Mouse (Mus musculus): Measurements from ENCODE around the gene Itgal. TPM values are rescaled to one million over a fixed set of nuclear protein-coding genes. Genes with fewer than 3 reads are reported as not detected.
A peak's percentile ranks its signal among the peaks of the same experiment; 100 is the strongest.

The Itgal gene
- polyA plus RNA-seq, 2 experiments: 4.0 to 6.4 TPM

DNA sequence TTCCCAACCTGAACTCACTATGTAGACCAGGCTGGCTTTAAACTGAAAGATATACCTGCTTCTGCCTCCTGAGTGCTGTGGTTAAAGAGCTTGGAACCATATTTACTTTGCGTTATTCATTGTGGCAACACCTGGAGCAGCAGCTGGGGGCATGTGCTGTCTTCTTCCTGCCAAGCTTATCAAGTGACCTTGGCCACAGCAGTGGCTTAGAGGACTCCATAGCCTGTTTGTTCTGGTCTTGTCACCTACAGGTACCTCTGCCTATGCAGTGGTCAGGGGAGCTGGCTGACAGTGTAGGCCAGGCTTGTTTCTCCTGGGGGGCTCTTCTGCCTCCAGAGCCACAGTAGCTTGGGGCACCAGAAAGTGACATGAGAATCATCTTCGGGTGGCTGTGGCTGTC, 12.4 kb downstream of the Itgal start:
- no peak overlapping the region for H3K27ac ChIP-seq
- TF ChIP-seq CTCF (IDR thresholded peaks at IDR 0.05; ENCODE audit: low read depth) (no peak), EP300 (IDR thresholded peaks at IDR 0.05; ENCODE audit: low read depth) (no peak)
- H3K27me3 ChIP-seq (ENCODE audit: control insufficient read depth, insufficient read depth, low read length): no peaks in the 10 kb centered on the region
- H3K9me3 ChIP-seq (ENCODE audit: control insufficient read depth, low read length): no peaks in the 10 kb centered on the region
- no peak overlapping the region for H3K9ac ChIP-seq (replicated peaks)
- no peak for ATAC-seq (ENCODE audit: insufficient read depth)
- no peaks in the 10 kb centered on the region for H3K36me3 ChIP-seq (replicated peaks; ENCODE audit: control insufficient read depth, insufficient read depth, low read depth)
- H3K4me3 ChIP-seq (ENCODE audit: insufficient read depth in 1 of 2, low read depth in 2 of 2, low read length in 2 of 2): no peak overlapping the region
- WGBS (ENCODE audit: insufficient replicate concordance): 69% methylated on average over 2 of the region's 2 CpGs
- H3K4me2 ChIP-seq (ENCODE audit: low read depth): no peak overlapping the region
- DNase-seq (ENCODE audit: low read depth in 3 of 3, low spot score in 3 of 3): no peak
- H3K4me1 ChIP-seq (replicated peaks; ENCODE audit: control insufficient read depth in 2 of 2, insufficient read depth in 2 of 2, low read length in 1 of 2): no peaks in the 10 kb centered on the region

DNA sequence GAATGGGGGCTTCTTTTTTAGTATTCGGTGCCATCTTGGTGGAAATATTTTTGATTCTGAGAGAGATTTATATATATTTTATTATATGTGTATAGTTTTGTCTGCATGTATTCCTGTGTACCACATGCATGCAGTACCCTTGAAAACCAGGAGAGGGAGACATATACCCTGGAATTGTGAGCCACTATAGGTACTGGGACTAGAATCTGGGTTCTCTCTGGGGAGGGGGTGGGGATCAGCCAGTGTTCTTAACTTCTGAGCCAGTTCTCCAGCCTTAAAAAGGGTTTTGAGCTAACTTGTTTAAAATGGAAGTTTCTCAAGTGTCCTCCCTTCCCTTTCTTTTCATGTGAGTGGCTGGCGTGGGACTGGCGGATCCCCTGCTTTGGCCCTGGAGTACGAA, 12.8 kb downstream of the Itgal start:
- DNase-seq (ENCODE audit: low read depth in 3 of 3, low spot score in 3 of 3): peak in 2 of 3 experiments; percentile 25 to 37
- no peak for ATAC-seq (ENCODE audit: insufficient read depth)

DNA sequence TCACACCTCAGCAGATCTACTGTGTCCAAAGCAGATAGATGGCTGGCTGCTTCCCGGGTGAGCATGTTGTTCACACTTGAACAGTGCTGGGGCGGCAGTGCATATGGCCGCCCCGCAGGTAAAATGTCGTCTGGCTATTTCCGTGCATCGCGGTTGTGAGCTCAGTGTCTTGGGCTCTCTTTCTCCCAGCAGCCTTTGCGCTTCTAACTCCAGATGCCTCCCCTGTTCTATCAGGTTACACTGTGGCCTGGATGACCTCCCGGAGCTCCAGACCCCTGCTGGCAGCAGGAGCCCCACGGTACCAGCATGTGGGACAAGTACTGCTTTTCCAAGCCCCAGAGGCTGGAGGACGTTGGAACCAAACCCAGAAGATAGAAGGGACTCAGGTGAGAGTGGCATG, 13.9 kb downstream of the Itgal start:
- no peaks in the 10 kb centered on the region for H3K36me3 ChIP-seq (replicated peaks; ENCODE audit: control insufficient read depth, insufficient read depth, low read depth)
- H3K27ac ChIP-seq: no peak overlapping the region
- no peaks in the 10 kb centered on the region for H3K27me3 ChIP-seq (ENCODE audit: control insufficient read depth, insufficient read depth, low read length)
- H3K4me3 ChIP-seq (ENCODE audit: insufficient read depth in 1 of 2, low read depth in 2 of 2, low read length in 2 of 2): no peak overlapping the region
- H3K9ac ChIP-seq (replicated peaks): no peak overlapping the region
- WGBS (ENCODE audit: insufficient replicate concordance): 73% methylated on average over 12 of the region's 12 CpGs
- no peak for TF ChIP-seq EP300 (IDR thresholded peaks at IDR 0.05; ENCODE audit: low read depth)
- TF ChIP-seq CTCF (IDR thresholded peaks at IDR 0.05; ENCODE audit: low read depth): no peak
- no peak overlapping the region for H3K4me2 ChIP-seq (ENCODE audit: low read depth)
- DNase-seq (ENCODE audit: low read depth in 3 of 3, low spot score in 3 of 3): no peak
- H3K9me3 ChIP-seq (ENCODE audit: control insufficient read depth, low read length): no peaks in the 10 kb centered on the region
- no peak for ATAC-seq (ENCODE audit: insufficient read depth)
- no peaks in the 10 kb centered on the region for H3K4me1 ChIP-seq (replicated peaks; ENCODE audit: control insufficient read depth in 2 of 2, insufficient read depth in 2 of 2, low read length in 1 of 2)

More for the DNA sequence above, 12.8 kb downstream of the Itgal start:
- peak; percentile 79 for TF ChIP-seq CTCF (IDR thresholded peaks at IDR 0.05; ENCODE audit: low read depth)
- no peak for TF ChIP-seq EP300 (IDR thresholded peaks at IDR 0.05; ENCODE audit: low read depth)
- H3K9ac ChIP-seq (replicated peaks): no peak overlapping the region
- H3K4me2 ChIP-seq (ENCODE audit: low read depth): no peak overlapping the region
- H3K9me3 ChIP-seq (ENCODE audit: control insufficient read depth, low read length): no peaks in the 10 kb centered on the region
- no peak overlapping the region for H3K4me3 ChIP-seq (ENCODE audit: insufficient read depth in 1 of 2, low read depth in 2 of 2, low read length in 2 of 2)
- H3K27ac ChIP-seq: no peak overlapping the region
- H3K27me3 ChIP-seq (ENCODE audit: control insufficient read depth, insufficient read depth, low read length): no peaks in the 10 kb centered on the region
- no peaks in the 10 kb centered on the region for H3K4me1 ChIP-seq (replicated peaks; ENCODE audit: control insufficient read depth in 2 of 2, insufficient read depth in 2 of 2, low read length in 1 of 2)
- H3K36me3 ChIP-seq (replicated peaks; ENCODE audit: control insufficient read depth, insufficient read depth, low read depth): no peaks in the 10 kb centered on the region
- WGBS (ENCODE audit: insufficient replicate concordance): 72% methylated on average over 4 of the region's 4 CpGs

DNA sequence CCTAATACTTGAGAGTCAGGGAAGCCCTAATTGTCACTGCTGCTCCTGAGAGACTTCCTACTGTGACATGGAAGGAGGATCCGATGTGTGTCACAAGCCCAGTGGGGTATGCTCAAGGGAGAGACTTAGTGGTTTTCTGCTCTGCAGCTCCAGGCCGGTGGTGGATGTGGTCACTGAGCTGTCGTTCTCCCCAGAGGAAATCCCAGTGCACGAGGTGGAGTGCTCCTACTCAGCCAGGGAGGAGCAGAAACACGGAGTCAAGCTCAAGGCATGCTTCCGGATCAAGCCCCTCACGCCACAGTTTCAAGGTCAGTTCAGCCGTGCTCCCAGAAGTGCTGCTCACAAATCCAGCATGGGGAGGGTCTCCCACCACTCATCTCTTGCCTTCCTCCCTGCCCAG, 17.9 kb downstream of the Itgal start:
- WGBS (ENCODE audit: insufficient replicate concordance): 36% methylated on average over 8 of the region's 8 CpGs
- Histone ChIP-seq H3K4me2 (ENCODE audit: low read depth) (no peak overlapping the region), H3K9ac (replicated peaks) (no peak overlapping the region), H3K27ac (no peak overlapping the region), H3K27me3 (ENCODE audit: control insufficient read depth, insufficient read depth, low read length) (no peaks in the 10 kb centered on the region), H3K36me3 (replicated peaks; ENCODE audit: control insufficient read depth, insufficient read depth, low read depth) (no peaks in the 10 kb centered on the region), H3K4me1 (replicated peaks; ENCODE audit: control insufficient read depth in 2 of 2, insufficient read depth in 2 of 2, low read length in 1 of 2) (no peaks in the 10 kb centered on the region), H3K4me3 (ENCODE audit: insufficient read depth in 1 of 2, low read depth in 2 of 2, low read length in 2 of 2) (no peak overlapping the region), H3K9me3 (ENCODE audit: control insufficient read depth, low read length) (no peaks in the 10 kb centered on the region)
- DNase-seq (ENCODE audit: low read depth in 3 of 3, low spot score in 3 of 3): no peak
- no peak for TF ChIP-seq CTCF (IDR thresholded peaks at IDR 0.05; ENCODE audit: low read depth)
- TF ChIP-seq EP300 (IDR thresholded peaks at IDR 0.05; ENCODE audit: low read depth): no peak
- no peak for ATAC-seq (ENCODE audit: insufficient read depth)

DNA sequence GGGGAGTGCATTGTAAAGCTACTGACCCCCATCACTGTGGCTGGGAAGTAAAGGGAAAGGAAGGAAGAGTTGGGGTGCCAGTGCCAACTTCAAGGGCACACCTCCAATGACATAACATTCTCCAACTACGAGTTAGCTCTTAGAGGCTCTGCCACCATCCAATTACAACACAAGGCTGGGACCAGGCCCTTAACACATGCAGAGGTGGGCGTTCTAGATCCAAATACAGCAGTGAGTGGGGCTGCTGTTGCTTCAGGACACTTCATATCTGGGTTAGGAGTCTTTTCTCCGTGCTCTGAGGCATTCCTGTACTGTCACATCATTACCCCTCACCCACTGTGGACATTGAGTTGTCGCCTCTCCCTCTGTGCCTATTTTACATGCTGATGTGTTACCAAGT, 25.0 kb downstream of the Itgal start:
- H3K27me3 ChIP-seq (ENCODE audit: control insufficient read depth, insufficient read depth, low read length): no peaks in the 10 kb centered on the region
- 56% methylated on average over 4 of the region's 4 CpGs for WGBS (ENCODE audit: insufficient replicate concordance)
- H3K36me3 ChIP-seq (replicated peaks; ENCODE audit: control insufficient read depth, insufficient read depth, low read depth): no peaks in the 10 kb centered on the region
- DNase-seq (ENCODE audit: low read depth in 3 of 3, low spot score in 3 of 3): no peak
- H3K9me3 ChIP-seq (ENCODE audit: control insufficient read depth, low read length): no peaks in the 10 kb centered on the region
- no peaks in the 10 kb centered on the region for H3K4me1 ChIP-seq (replicated peaks; ENCODE audit: control insufficient read depth in 2 of 2, insufficient read depth in 2 of 2, low read length in 1 of 2)
- no peak overlapping the region for H3K9ac ChIP-seq (replicated peaks)
- H3K27ac ChIP-seq: no peak overlapping the region
- no peak for ATAC-seq (ENCODE audit: insufficient read depth)
- H3K4me3 ChIP-seq (ENCODE audit: insufficient read depth in 1 of 2, low read depth in 2 of 2, low read length in 2 of 2): no peak overlapping the region
- TF ChIP-seq EP300 (IDR thresholded peaks at IDR 0.05; ENCODE audit: low read depth): no peak
- TF ChIP-seq CTCF (IDR thresholded peaks at IDR 0.05; ENCODE audit: low read depth): no peak
- no peak overlapping the region for H3K4me2 ChIP-seq (ENCODE audit: low read depth)
